Mouse (Mus musculus) stomach, postnatal 0 days (tissue): ENCODE measurements around the gene Fgfr1op.

Experiments
- CTCF ChIP-seq: IDR thresholded peaks from 2 replicates; pipeline ENCODE4 v1.5.1; 2016; ENCODE audit warnings: antibody characterized with exemption, low read depth, mild to moderate bottlenecking, moderate library complexity
- EP300 ChIP-seq: optimal IDR thresholded peaks from 2 replicates; pipeline ENCODE3; 2016; ENCODE audit warnings: antibody characterized with exemption

GRCm38 (mm10) chr17:8193678-8194077, 28.4 kb downstream of the Fgfr1op start:
- TF ChIP-seq CTCF (no peak), EP300 (no peak)
